Mouse (Mus musculus) ES-Bruce4 (cell line): ENCODE data around the gene Hoxb6.

ENCODE experiments used
- CTCF ChIP-seq: IDR thresholded peaks from one replicate; pipeline ENCODE4 v1.8.1; 2011; ENCODE audit warnings: low read depth, low read length
- EP300 ChIP-seq: IDR thresholded peaks from 2 replicates; pipeline ENCODE4 v1.6.1; 2011; ENCODE audit warnings: low read depth, low read length; ENCODE audit not compliant: insufficient read depth
- POLR2A ChIP-seq: IDR thresholded peaks from one replicate; pipeline ENCODE4 v1.8.1; 2011; ENCODE audit warnings: low read length; ENCODE audit not compliant: insufficient read depth

DNA sequence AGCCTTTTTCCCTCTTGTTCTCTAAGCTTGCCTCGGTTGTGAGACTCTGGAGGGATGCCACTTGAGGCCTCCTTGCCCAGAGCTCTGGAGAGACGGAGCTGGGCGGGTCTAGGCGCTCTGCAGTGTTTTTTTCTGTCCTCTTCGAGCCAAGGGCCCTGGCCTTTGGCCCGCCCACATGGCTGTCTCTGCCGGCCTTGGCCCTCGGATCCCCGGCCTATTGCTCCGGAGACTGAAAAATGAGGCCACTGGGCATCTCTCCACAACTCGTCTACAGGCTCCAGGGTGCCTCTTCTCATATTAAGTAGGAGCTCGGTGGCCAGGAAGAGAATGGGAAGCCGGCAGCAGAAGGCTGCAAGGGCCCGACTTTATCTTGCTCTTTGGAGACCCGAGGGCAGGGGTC is 9.6 kb downstream of the Hoxb6 start:
- TF ChIP-seq CTCF (no peak), EP300 (no peak), POLR2A (no peak)
